Mouse (Mus musculus): ENCODE measurements around the gene Paqr8.

- TF ChIP-seq CTCF (conservative IDR thresholded peaks at IDR 0.05; ENCODE audit: insufficient read depth, insufficient read length, low read depth, low read length) = no peak
- TF ChIP-seq POLR2A (IDR thresholded peaks at IDR 0.05; ENCODE audit: low read depth, low read length) = no peak
Measured at GRCm38 (mm10) chr1:20877355-20877754, 13.1 kb upstream of the Paqr8 start.

Measured in kidney, adult 2 months (tissue).